Mouse (Mus musculus): ENCODE measurements at regions not wholly inside any gene's neighbourhood (a gene's known extent, or its start where the extent isn't known, plus 50 kb on each side); places are given as distances from the start of the nearest gene placed in this dataset.

DNA sequence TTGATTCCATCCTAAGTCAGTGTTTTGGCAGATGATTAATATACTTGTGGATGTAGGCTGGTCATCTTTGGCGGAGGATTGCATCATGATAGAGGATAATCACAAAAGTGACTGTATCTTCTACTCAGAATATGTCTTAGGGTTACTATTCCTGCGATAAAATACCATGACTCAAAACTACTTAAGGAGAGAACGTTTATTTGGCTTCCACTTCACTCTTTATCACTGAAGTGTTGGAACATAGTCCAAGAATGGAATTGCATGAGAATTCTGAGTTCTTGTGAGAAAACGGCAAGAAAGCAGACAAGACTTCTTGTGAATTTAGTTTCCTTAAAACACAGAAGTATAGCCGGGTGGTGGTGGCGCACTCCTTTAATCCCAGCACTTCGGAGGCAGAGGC, 124.6 kb upstream of the Itga4 start:
- no peak overlapping the region for H3K4me2 ChIP-seq
- no peaks in the 10 kb centered on the region for H3K27me3 ChIP-seq
- H3K36me3 ChIP-seq, result no peaks in the 10 kb centered on the region
- no peaks in the 10 kb centered on the region for H3K4me1 ChIP-seq (replicated peaks)
- no peak overlapping the region for H3K27ac ChIP-seq (replicated peaks)
- WGBS, result 96% methylated on average over 7 of the region's 7 CpGs
- no peak for ATAC-seq (ENCODE audit: low FRiP score, low read depth)
- H3K4me3 ChIP-seq, result no peak overlapping the region
- H3K9me3 ChIP-seq, result no peaks in the 10 kb centered on the region
- H3K9ac ChIP-seq, result no peak overlapping the region

GRCm38 (mm10) chr2:79131235-79131634, 124.0 kb upstream of the Itga4 start:
- H3K27me3 ChIP-seq, result no peaks in the 10 kb centered on the region
- H3K9me3 ChIP-seq, result no peaks in the 10 kb centered on the region
- 84% methylated on average over 2 of the region's 2 CpGs for WGBS
- H3K9ac ChIP-seq, result no peak overlapping the region
- no peak overlapping the region for H3K4me3 ChIP-seq
- H3K4me2 ChIP-seq, result no peak overlapping the region
- H3K4me1 ChIP-seq (replicated peaks), result no peaks in the 10 kb centered on the region
- no peak for ATAC-seq (ENCODE audit: low FRiP score, low read depth)
- H3K27ac ChIP-seq (replicated peaks), result no peak overlapping the region
- no peaks in the 10 kb centered on the region for H3K36me3 ChIP-seq

DNA sequence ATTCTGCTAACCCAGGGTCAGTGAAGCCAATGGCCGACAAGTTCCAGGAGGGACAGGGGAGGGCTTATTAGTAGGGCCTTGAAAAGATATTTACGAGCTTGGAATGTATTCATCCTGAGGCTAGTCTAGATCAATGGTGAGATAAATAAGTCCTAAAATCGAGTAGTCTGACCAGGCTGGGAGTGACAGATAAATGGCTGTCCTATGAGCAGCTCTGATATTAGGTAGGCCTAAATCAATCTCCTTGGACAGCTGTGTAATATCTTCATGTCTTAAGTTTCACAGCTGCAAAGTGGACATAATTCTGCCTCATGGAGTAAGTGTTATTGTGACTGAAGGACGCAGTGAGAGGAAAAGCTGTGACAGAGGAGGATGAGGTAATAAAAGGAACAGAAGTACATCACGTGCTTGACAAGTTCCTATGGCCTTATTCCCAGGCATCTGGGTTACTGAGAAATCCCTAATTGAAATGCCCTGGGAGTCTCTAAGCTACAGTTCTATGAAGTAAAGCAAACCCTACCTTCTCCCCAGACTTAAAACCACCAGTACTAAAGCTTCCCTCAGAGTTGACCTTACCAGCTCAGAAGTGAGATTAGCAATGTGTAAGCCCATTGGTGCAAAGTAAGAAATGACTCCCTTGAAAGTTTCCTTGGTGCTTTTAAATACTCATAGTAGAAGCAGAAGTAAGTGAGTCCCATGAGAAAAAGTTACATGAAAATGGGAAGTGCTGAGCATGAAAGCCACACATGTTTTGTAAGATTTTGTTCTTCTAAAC, 123.3 kb upstream of the Itga4 start:
- H3K4me1 ChIP-seq (replicated peaks), result no peaks in the 10 kb centered on the region
- H3K9ac ChIP-seq, result no peak overlapping the region
- H3K27ac ChIP-seq (replicated peaks), result no peak overlapping the region
- no peaks in the 10 kb centered on the region for H3K27me3 ChIP-seq
- ATAC-seq (ENCODE audit: low FRiP score, low read depth), result no peak
- 80% methylated on average over 5 of the region's 5 CpGs for WGBS
- no peaks in the 10 kb centered on the region for H3K9me3 ChIP-seq
- H3K4me3 ChIP-seq, result no peak overlapping the region
- no peak overlapping the region for H3K4me2 ChIP-seq
- no peaks in the 10 kb centered on the region for H3K36me3 ChIP-seq

DNA sequence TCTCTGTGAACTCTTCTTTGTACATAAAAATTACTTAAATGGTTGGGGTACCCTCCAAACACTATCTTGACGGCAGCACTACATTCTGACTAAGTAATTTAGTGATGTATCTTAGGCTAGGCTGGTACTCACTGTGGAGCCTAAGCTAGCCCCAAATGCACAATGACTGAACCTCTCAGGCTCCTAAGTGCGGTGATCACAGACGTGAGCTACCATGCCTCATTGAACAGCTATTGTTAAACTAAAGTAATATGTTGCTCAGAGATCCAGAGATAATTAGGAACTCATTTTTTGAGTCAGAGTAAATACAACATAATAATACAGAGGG, 122.7 kb upstream of the Itga4 start:
- no peak for ATAC-seq (ENCODE audit: low FRiP score, low read depth)
- Histone ChIP-seq H3K4me3 (no peak overlapping the region), H3K4me2 (no peak overlapping the region), H3K9ac (no peak overlapping the region), H3K4me1 (replicated peaks) (no peaks in the 10 kb centered on the region), H3K27ac (replicated peaks) (no peak overlapping the region), H3K27me3 (no peaks in the 10 kb centered on the region), H3K36me3 (no peaks in the 10 kb centered on the region), H3K9me3 (no peaks in the 10 kb centered on the region)
- WGBS, result 60% methylated on average over 3 of the region's 3 CpGs

- no peak overlapping the region for H3K9ac ChIP-seq
- no peak overlapping the region for H3K27ac ChIP-seq (replicated peaks)
- ATAC-seq (ENCODE audit: low FRiP score, low read depth), result no peak
- H3K36me3 ChIP-seq, result no peaks in the 10 kb centered on the region
- H3K4me3 ChIP-seq, result no peak overlapping the region
- 88% methylated on average over 5 of the region's 5 CpGs for WGBS
- no peak overlapping the region for H3K4me2 ChIP-seq
- no peaks in the 10 kb centered on the region for H3K9me3 ChIP-seq
- H3K4me1 ChIP-seq (replicated peaks), result no peaks in the 10 kb centered on the region
- no peaks in the 10 kb centered on the region for H3K27me3 ChIP-seq
Measured at GRCm38 (mm10) chr2:79134281-79134680, 120.9 kb upstream of the Itga4 start.

GRCm38 (mm10) chr2:79135986-79136385, 119.2 kb upstream of the Itga4 start:
- Histone ChIP-seq H3K4me2 (no peak overlapping the region), H3K9me3 (no peaks in the 10 kb centered on the region), H3K36me3 (no peaks in the 10 kb centered on the region), H3K4me1 (replicated peaks) (no peaks in the 10 kb centered on the region), H3K9ac (no peak overlapping the region), H3K27ac (replicated peaks) (no peak overlapping the region), H3K4me3 (no peak overlapping the region), H3K27me3 (no peaks in the 10 kb centered on the region)
- no peak for ATAC-seq (ENCODE audit: low FRiP score, low read depth)
- 95% methylated on average over 2 of the region's 2 CpGs for WGBS

- WGBS, result 88% methylated on average over 12 of the region's 12 CpGs
- no peak for ATAC-seq (ENCODE audit: low FRiP score, low read depth)
- H3K27me3 ChIP-seq, result no peaks in the 10 kb centered on the region
Measured at GRCm38 (mm10) chr2:79136619-79137458, 118.4 kb upstream of the Itga4 start.

GRCm38 (mm10) chr2:79137694-79138171, 117.5 kb upstream of the Itga4 start:
- Histone ChIP-seq H3K4me3 (no peak overlapping the region), H3K27ac (replicated peaks) (no peak overlapping the region), H3K4me2 (no peak overlapping the region), H3K9ac (no peak overlapping the region), H3K4me1 (replicated peaks) (no peaks in the 10 kb centered on the region), H3K9me3 (no peaks in the 10 kb centered on the region), H3K36me3 (no peaks in the 10 kb centered on the region), H3K27me3 (no peaks in the 10 kb centered on the region)
- 61% methylated on average over 6 of the region's 6 CpGs for WGBS
- ATAC-seq (ENCODE audit: low FRiP score, low read depth), result no peak

More at GRCm38 (mm10) chr2:79136619-79137458, 118.4 kb upstream of the Itga4 start:
- Histone ChIP-seq H3K36me3 (no peaks in the 10 kb centered on the region), H3K9me3 (no peaks in the 10 kb centered on the region), H3K4me2 (no peak overlapping the region), H3K27ac (replicated peaks) (no peak overlapping the region), H3K9ac (no peak overlapping the region), H3K4me3 (no peak overlapping the region), H3K4me1 (replicated peaks) (no peaks in the 10 kb centered on the region)

- 94% methylated on average over 8 of the region's 8 CpGs for WGBS
- Histone ChIP-seq H3K9me3 (no peaks in the 10 kb centered on the region), H3K4me1 (replicated peaks) (no peaks in the 10 kb centered on the region), H3K4me2 (no peak overlapping the region), H3K27ac (replicated peaks) (no peak overlapping the region), H3K4me3 (no peak overlapping the region), H3K36me3 (no peaks in the 10 kb centered on the region), H3K9ac (no peak overlapping the region), H3K27me3 (no peaks in the 10 kb centered on the region)
- ATAC-seq (ENCODE audit: low FRiP score, low read depth), result no peak
Measured at GRCm38 (mm10) chr2:79138368-79139109, 116.7 kb upstream of the Itga4 start.

DNA sequence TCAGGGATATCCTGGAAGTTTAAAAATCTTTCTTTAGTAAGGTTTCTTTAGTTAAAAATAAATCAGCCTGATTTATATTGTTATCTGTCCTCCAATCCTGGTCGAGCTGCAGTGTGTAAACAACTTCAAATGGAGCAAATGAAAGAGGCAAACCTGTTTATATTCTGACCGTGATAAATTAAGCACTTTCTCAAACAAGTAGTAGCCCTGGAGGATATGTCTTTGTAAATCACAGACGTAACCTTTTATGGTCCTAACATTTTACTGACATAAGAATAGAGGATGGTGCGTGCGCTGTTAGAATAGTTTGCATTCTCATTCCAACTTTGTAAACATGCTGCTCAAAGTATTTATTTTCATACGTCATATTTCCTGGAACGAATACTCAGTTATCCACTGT, 113.3 kb upstream of the Itga4 start:
- Histone ChIP-seq H3K9ac (no peak overlapping the region), H3K27me3 (no peaks in the 10 kb centered on the region), H3K4me2 (no peak overlapping the region), H3K9me3 (no peaks in the 10 kb centered on the region), H3K27ac (replicated peaks) (no peak overlapping the region), H3K36me3 (no peaks in the 10 kb centered on the region), H3K4me3 (no peak overlapping the region), H3K4me1 (replicated peaks) (no peaks in the 10 kb centered on the region)
- no peak for ATAC-seq (ENCODE audit: low FRiP score, low read depth)
- 77% methylated on average over 7 of the region's 7 CpGs for WGBS

DNA sequence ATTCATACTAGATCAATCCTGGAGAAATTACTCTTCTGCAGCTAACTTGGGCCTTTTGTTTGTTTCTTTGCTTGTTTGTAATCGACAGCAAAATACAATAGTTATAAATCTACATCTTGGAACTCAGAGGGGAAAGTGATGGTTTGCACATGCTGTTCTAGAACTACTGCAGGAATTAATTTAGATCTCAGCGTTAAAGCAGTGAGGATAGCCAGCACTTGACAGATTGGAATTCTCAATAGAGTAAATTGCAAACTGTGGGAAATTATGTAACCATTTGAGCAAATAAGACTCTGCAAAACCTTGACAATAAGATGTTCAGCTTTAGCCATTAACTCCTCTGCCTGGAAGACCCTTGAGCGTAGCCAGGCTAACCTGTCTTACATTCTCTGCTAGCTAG, 112.0 kb upstream of the Itga4 start:
- H3K9me3 ChIP-seq, result no peaks in the 10 kb centered on the region
- H3K4me2 ChIP-seq, result no peak overlapping the region
- no peaks in the 10 kb centered on the region for H3K36me3 ChIP-seq
- no peak overlapping the region for H3K27ac ChIP-seq (replicated peaks)
- ATAC-seq (ENCODE audit: low FRiP score, low read depth), result no peak
- H3K27me3 ChIP-seq, result no peaks in the 10 kb centered on the region
- no peak overlapping the region for H3K4me3 ChIP-seq
- H3K9ac ChIP-seq, result no peak overlapping the region
- 78% methylated on average over 3 of the region's 3 CpGs for WGBS
- no peaks in the 10 kb centered on the region for H3K4me1 ChIP-seq (replicated peaks)

GRCm38 (mm10) chr2:79145897-79146296, 109.3 kb upstream of the Itga4 start:
- WGBS, result 78% methylated on average over 1 of the region's 1 CpGs
- ATAC-seq (ENCODE audit: low FRiP score, low read depth), result no peak

More at GRCm38 (mm10) chr2:79145897-79146296, 109.3 kb upstream of the Itga4 start:
- H3K27ac ChIP-seq (replicated peaks), result no peak overlapping the region
- H3K4me2 ChIP-seq, result no peak overlapping the region
- no peaks in the 10 kb centered on the region for H3K27me3 ChIP-seq
- H3K9ac ChIP-seq, result no peak overlapping the region
- H3K36me3 ChIP-seq, result no peaks in the 10 kb centered on the region
- H3K4me1 ChIP-seq (replicated peaks), result no peaks in the 10 kb centered on the region; the same call in 1 of the 2 replicates
- H3K4me3 ChIP-seq, result no peak overlapping the region
- no peaks in the 10 kb centered on the region for H3K9me3 ChIP-seq

Data from hindbrain, embryonic 15.5 days (tissue).